Mouse (Mus musculus) kidney, embryonic 14.5 days (tissue): ENCODE results near the gene Wnt4. TPM values are rescaled to one million over a fixed set of nuclear protein-coding genes. Genes with fewer than 3 reads are reported as not detected.

Experiments used
- ATAC-seq: fragments of 200-750 bp; cut with Nextera tagmentation; 2 replicates; pipeline ENCODE4 v1.8.0; 2017; ENCODE audit warnings: moderate number of reproducible peaks, mild to moderate bottlenecking, moderate TSS enrichment, moderate library complexity; ENCODE audit not compliant: low FRiP score, low TSS enrichment
- H3K27ac ChIP-seq: fragments of 300-500 bp; sonication (generic); 2 replicates; pipeline ENCODE4 v1.5.1; 2014; ENCODE audit warnings: low read depth, mild to moderate bottlenecking, low read length, moderate library complexity, mixed read lengths
- H3K27me3 ChIP-seq: fragments of 300-500 bp; sonication (generic); 2 replicates; pipeline ENCODE4 v1.6.1; 2014; ENCODE audit warnings: mild to moderate bottlenecking, low read length; ENCODE audit not compliant: control insufficient read depth, insufficient read depth
- H3K36me3 ChIP-seq: fragments of 300-500 bp; sonication (generic); 2 replicates; pipeline ENCODE4 v1.6.1; 2014; ENCODE audit warnings: low read length, mixed read lengths; ENCODE audit not compliant: control insufficient read depth, insufficient read depth
- H3K4me1 ChIP-seq: fragments of 300-500 bp; sonication (generic); 2 replicates; pipeline ENCODE4 v1.6.1; 2014; ENCODE audit warnings: low read length, mixed read lengths; ENCODE audit not compliant: control insufficient read depth, insufficient read depth
- H3K4me2 ChIP-seq: fragments of 300-500 bp; sonication (generic); replicated peaks from 2 replicates; pipeline ENCODE4 v1.6.1; 2014; ENCODE audit warnings: low read depth, mild to moderate bottlenecking, low read length
- H3K4me3 ChIP-seq: fragments of 300-500 bp; sonication (generic); 2 replicates; pipeline ENCODE4 v1.5.1; 2014; ENCODE audit warnings: mild to moderate bottlenecking, low read length
- H3K9ac ChIP-seq: fragments of 300-500 bp; sonication (generic); 2 replicates; pipeline ENCODE4 v1.6.1; 2014; ENCODE audit warnings: low read depth, mild to moderate bottlenecking, low read length, moderate library complexity
- H3K9me3 ChIP-seq: fragments of 300-500 bp; sonication (generic); 2 replicates; pipeline ENCODE4 v1.6.1; 2016; ENCODE audit warnings: low read length; ENCODE audit not compliant: control insufficient read depth
- WGBS: fragments of 180-500 bp; shearing (Covaris S2); extraction: QIAGEN DNeasy Blood & Tissue Kit; methylation state at CpG from one replicate; pipeline ENCODE4 v1.1.7; 2014; 5-methylcytosine and 5-hydroxymethylcytosine counted together
- polyA plus RNA-seq: library from polyadenylated mRNA; unstranded; fragments of >200 nt; fragmentation: Nextera tagmentation; extraction: Ambion mirVana; gene quantifications from 2 replicates; pipeline ENCODE4 v1.2.1, GENCODE M21; 2014

The Wnt4 gene
- polyA plus RNA-seq, 1 experiment from 2014 or later = 16.0 TPM

DNA sequence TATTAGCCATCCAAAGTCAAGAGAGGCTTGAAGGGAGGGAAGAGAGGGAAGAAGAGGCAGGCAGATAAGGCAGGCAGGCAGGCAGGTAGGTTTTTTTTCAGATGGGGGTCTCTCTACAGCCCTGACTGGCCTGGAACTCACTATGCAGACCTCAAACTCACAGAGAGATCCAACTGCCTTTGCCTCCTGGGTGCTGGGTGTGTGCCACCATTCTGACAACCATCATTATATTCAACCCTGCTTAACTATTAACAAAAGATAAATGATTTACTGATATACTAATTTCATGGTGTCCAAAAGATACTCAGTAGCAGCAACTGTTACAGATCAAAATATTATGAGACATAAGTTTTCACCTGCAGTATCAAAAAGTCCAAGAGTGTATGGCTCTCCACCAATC is 54.8 kb downstream of the Wnt4 start:
- no peaks in the 10 kb centered on the region for H3K4me1 ChIP-seq
- H3K9me3 ChIP-seq = no peaks in the 10 kb centered on the region
- no peaks in the 10 kb centered on the region for H3K27me3 ChIP-seq
- H3K4me2 ChIP-seq = no peak overlapping the region
- no peak for ATAC-seq
- no peak overlapping the region for H3K9ac ChIP-seq
- H3K36me3 ChIP-seq = peaks cover 75% of the 10 kb centered on the region
- H3K27ac ChIP-seq = no peak overlapping the region
- H3K4me3 ChIP-seq = no peak overlapping the region

DNA sequence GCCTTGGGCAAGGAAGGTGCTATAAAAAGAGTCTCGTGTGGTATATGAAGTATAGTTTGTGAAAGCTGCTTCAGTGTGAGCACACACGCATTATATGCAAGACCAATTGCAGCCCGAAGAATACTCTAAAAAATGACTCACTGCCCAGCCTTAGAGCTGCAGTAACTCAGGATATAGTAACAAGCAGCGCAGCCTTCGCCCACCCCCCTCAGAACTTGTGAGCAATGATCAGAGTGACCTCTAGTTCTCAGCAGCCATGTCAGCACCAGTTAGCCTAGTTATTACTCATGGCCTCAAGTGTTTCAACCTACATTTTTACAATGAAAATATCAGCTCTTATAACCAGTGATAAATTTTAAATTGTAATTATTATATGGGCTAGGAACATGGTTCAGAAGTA is 59.2 kb downstream of the Wnt4 start:
- no peak overlapping the region for H3K9ac ChIP-seq
- no peaks in the 10 kb centered on the region for H3K4me1 ChIP-seq
- H3K4me3 ChIP-seq = no peak overlapping the region
- H3K9me3 ChIP-seq = no peaks in the 10 kb centered on the region
- no peaks in the 10 kb centered on the region for H3K27me3 ChIP-seq
- no peak overlapping the region for H3K27ac ChIP-seq
- ATAC-seq = no peak
- peaks cover 36% of the 10 kb centered on the region for H3K36me3 ChIP-seq
- no peak overlapping the region for H3K4me2 ChIP-seq
- 85% methylated on average over 5 of the region's 5 CpGs for WGBS

DNA sequence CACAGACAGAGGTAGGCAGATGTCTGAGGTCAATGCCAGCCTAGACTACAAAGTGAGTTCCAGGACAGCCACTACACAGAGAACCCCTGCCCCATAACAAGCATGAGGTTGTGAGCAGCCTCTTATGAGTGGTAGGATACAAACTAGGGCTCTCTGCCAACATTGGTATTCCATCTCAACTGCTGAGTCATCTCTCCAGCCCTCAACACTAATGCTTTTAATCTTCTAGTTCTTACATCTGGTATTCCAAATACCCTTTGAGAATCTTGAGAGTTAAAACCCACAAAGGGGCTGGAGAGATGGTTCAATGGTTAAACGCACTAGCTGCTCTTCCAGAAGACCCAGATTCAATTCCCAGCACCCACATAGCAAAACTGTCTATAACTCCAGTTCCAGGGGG is 62.1 kb downstream of the Wnt4 start:
- no peaks in the 10 kb centered on the region for H3K9me3 ChIP-seq
- 85% methylated on average over 1 of the region's 1 CpGs for WGBS
- H3K9ac ChIP-seq = no peak overlapping the region
- H3K27me3 ChIP-seq = no peaks in the 10 kb centered on the region
- no peak overlapping the region for H3K4me3 ChIP-seq
- peaks cover 11% of the 10 kb centered on the region for H3K36me3 ChIP-seq
- H3K4me2 ChIP-seq = no peak overlapping the region
- ATAC-seq = no peak
- no peaks in the 10 kb centered on the region for H3K4me1 ChIP-seq
- no peak overlapping the region for H3K27ac ChIP-seq

DNA sequence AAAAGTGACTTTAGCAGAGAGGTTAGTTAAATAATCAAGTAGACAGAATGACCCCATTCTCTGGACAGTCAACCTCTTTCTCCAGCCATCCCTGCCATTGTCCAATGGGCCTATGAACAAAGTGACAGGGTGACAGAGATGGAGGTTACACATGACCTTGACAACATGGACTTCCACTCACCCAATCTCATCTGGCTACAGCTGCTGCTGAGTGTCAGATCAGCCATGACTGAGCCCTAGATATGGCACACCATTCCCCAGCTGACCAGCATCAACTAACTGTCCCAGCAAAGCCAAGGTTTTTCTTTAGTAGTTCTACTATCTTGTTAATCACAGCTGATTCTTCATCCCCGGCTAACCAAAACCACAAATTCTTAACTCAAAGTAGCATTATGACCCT is 65.5 kb downstream of the Wnt4 start:
- H3K4me3 ChIP-seq = no peak overlapping the region
- ATAC-seq = no peak

DNA sequence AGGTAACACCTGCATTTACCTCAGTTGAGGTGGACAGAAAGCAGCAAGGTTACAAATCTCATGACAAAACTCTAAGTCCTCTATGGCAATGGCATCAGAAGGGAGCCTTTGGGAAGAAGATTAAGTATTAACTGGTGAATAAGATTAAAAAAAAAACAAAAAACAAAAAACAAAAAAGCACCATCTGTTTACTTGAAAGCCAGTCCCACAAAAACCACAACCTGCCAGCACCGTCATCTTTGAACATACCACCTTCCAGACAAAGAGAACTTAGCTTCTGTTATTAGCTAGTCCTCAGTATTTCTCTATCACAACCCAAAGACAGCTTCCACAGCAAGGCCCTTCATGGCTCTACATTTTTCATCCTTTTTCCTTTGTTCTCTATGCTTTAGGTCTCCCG is 67.8 kb downstream of the Wnt4 start:
- H3K4me3 ChIP-seq = no peak overlapping the region
- no peaks in the 10 kb centered on the region for H3K9me3 ChIP-seq
- H3K9ac ChIP-seq = no peak overlapping the region
- H3K4me2 ChIP-seq = no peak overlapping the region
- peaks cover 21% of the 10 kb centered on the region for H3K36me3 ChIP-seq
- no peaks in the 10 kb centered on the region; the same call in 1 of the 2 replicates for H3K4me1 ChIP-seq
- H3K27me3 ChIP-seq = no peaks in the 10 kb centered on the region
- no peak overlapping the region for H3K27ac ChIP-seq
- WGBS = 92% methylated on average over 2 of the region's 2 CpGs
- ATAC-seq = no peak

More for the DNA sequence above, 65.5 kb downstream of the Wnt4 start:
- H3K27me3 ChIP-seq = no peaks in the 10 kb centered on the region
- no peak overlapping the region for H3K9ac ChIP-seq
- H3K4me2 ChIP-seq = no peak overlapping the region
- H3K36me3 ChIP-seq = peaks cover 21% of the 10 kb centered on the region
- H3K27ac ChIP-seq = no peak overlapping the region
- 77% methylated on average over 1 of the region's 1 CpGs for WGBS
- H3K4me1 ChIP-seq = no peaks in the 10 kb centered on the region
- H3K9me3 ChIP-seq = no peaks in the 10 kb centered on the region

DNA sequence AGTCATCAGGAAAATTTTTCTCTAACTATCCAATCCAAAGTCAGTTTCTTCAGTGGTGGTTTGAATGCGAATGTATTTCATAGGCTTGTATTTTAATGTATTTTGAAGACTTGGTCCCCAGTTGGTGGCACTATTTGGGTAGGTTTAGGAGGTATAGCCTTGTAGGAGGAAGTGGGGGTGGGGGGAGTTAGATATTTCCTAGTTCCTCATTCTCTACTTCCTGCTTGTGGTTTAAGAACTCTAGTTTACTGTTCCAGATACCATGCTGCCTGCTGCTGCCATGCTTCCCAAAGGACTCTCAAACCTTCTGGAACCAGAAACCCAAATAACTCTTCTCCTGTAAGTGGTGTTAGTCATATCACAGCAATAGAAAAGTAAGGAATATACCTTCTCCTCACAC is 68.5 kb downstream of the Wnt4 start:
- Histone ChIP-seq H3K4me2 (no peak overlapping the region), H3K36me3 (peaks cover 26% of the 10 kb centered on the region), H3K27me3 (no peaks in the 10 kb centered on the region), H3K27ac (no peak overlapping the region), H3K4me1 (no peaks in the 10 kb centered on the region; the same call in 1 of the 2 replicates), H3K4me3 (no peak overlapping the region), H3K9ac (no peak overlapping the region), H3K9me3 (no peaks in the 10 kb centered on the region)
- ATAC-seq = no peak
- WGBS = 94% methylated on average over 1 of the region's 1 CpGs

Other genes with a start within 250 kb of the Wnt4 start
- gene Zbtb40, start 228.7 kb upstream of the Wnt4 start, polyA plus RNA-seq = 3.3 and 5.6 TPM in 2 replicates
- gene Cdc42, start 80.2 kb downstream of the Wnt4 start, polyA plus RNA-seq = 657 and 680 TPM in 2 replicates
- gene Cela3a, start 132.3 kb downstream of the Wnt4 start, polyA plus RNA-seq = not detected in 2 replicates
- not detected in 2 replicates for gene Cela3b, start 153.1 kb downstream of the Wnt4 start, polyA plus RNA-seq
- not detected in 2 replicates for gene 1700013G24Rik, start 175.8 kb downstream of the Wnt4 start, polyA plus RNA-seq
- 39.6 and 56.2 TPM in 2 replicates for gene Hspg2, start 191.3 kb downstream of the Wnt4 start, polyA plus RNA-seq